Mouse (Mus musculus): Measurements from ENCODE around the gene Enpp4.

The Enpp4 gene

DNA sequence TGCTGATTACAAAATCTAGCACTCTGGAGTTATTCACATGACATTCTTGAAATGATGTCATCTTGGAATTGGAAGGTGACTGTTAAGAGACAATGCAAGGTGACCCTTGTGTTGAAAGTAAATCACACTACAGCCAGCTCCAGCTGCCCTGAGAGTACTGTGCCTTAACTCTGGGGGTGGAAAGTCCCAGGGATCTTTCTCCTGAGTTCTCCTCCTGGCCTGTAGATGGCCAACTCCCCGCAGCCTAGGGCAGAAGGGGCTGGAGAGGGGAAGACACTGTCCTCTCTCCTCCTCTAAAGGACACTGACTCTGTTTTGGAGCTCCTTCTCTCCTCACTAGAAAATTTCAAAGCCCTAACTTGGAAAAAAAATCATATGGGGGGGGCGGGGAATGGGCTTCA lies 14.1 kb downstream of the Enpp4 start:
- no peak for DNase-seq (ENCODE audit: extremely low read depth, low read depth)

DNA sequence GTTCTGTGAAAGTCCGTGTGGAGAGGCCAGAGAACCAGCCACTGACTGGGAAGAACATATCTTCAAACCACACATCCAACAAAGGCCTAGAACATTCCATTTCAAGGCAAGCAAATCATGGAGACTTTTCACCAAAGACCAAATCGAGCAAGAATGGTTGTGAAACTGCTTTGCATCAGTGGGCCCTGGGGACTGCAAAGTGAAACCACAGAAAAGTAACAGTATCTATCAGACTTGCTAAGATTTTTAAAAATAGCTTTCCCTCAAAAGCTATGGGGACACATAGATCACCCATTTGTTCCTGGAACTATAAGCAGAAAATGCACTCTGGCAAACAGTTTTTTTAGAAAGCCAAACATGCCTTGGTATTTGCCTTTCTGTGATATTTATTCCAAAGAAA lies 14.7 kb downstream of the Enpp4 start:
- no peak for DNase-seq (ENCODE audit: extremely low read depth, low read depth)

DNA sequence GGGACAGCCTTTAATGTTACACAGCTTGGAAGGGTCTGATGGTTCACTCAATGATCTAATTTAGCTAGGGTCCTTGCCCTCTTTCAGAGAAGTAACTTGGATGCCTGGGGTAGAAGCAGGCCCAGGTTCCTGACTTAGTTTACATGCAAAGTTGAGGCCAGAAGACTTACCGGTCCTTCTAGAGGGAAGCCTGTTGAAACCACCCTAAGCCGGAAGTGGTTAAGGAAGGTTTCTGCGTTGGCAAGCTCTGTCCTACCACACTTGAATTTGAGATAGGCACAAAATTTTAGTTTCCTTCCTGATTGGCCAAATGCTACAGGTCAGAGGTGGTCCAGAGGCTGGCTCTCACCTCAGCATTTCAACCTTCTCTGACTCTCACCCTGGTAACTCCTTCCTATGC lies 17.4 kb downstream of the Enpp4 start:
- no peak for DNase-seq (ENCODE audit: extremely low read depth, low read depth)

DNA sequence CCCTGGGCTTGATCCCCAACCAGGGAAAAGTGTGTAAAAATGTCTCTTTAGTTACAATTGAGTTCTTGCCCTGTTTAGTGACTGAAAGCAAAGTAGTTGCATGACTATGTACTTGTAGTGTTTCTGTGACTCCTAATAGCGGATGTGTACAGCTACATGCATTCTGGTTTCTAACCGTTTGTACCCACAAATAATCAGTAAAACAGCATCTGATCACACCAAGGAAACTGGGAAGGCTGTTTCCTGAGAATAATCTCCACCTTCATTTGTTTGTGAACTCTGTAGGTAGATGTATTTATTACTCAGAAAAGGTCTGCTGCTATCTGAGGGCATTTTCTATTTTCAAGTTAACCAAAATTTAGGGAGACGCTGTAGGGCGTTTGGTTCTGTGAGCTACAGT lies 22.5 kb downstream of the Enpp4 start:
- DNase-seq (ENCODE audit: extremely low read depth, low read depth), result peak; percentile 63

DNA sequence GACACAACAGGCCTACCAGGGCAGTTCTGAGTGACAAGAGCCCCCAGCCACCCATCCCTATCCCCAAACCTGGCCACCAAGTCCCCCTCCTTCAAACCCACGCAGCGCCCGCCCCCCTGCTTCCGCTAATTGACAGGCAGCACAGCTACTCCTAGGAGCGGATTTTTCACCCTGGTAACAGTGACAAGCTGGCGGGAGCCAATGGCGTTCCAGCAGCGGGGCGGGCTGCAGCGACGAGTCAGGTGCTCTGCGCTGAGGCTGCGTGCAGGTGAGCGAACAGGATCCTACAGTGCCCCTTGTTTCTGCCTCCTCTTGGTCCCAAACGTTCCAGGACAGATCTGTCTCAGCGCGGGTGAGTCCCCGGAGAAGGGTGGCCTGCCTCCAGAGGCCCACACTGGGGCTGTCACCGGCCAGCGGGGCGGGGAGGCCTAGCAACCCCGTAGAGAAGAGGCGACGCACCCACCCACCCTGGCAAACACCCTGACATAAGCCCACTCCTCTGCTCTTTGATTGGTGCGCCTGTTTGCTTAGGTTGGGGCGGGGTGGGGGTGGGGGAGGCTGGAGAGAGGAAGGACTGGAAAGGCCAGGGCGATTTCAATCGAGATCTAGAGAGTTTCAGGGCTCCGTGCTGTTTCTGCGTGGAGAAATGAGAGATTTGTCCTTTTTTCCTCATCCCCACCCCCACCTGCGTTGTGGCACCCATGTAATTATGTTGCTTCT lies 26.8 kb downstream of the Enpp4 start, which contains the start of gene Enpp5:
Enpp5 (plus strand) TSS at position 183 of the 720 bp plus-strand sequence.
- DNase-seq (ENCODE audit: extremely low read depth, low read depth), result peak; percentile 76

DNA sequence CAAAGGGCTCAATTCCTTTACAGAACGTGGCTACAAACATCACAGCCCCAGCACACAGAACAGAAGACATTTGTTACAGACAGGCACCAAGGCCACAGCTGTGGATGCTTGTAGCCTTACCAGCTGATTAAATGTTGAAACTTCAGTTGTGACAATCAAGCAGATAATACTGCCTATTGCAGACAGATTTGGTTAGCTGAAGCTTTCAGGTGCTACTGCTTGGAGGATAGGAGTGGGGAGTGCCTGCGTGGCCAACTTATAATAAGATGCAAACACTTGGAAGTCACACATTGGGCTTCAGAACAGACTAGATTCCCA lies 27.8 kb downstream of the Enpp4 start:
- no peak for DNase-seq (ENCODE audit: extremely low read depth, low read depth)

DNA sequence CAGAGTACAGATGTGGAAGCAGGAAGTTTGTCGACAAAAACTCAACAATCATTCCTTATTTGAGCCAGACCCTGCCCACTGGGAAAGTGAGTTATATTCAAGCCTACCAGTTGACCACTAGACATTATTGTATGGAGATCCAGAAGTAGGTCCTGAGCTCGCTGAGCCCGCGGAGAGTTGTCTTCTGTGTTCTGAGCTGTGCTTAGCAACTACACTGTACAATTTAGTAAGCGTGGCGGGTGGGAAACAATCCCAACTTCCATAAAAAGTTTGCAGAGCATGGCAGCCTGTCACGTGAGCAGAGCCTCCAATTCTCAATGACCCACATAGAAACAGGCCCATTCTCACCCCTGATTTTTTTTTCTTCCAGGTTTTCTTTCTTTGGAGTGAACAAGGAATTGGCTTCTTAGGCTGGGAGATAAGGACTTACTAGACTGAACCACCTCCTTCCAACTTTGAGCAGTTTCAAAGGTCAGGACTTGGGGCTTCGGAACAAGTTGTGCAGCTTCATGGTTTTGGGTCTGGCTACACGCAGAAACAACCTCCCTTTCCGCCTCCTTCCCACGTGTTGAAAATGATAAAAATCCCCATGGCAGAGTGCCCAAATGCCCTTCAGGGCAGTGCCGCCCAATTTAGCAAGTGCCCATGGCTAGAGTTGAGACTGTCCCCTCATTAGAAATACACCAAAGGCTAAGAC lies 28.3 kb downstream of the Enpp4 start:
- no peak for DNase-seq (ENCODE audit: extremely low read depth, low read depth)

DNA sequence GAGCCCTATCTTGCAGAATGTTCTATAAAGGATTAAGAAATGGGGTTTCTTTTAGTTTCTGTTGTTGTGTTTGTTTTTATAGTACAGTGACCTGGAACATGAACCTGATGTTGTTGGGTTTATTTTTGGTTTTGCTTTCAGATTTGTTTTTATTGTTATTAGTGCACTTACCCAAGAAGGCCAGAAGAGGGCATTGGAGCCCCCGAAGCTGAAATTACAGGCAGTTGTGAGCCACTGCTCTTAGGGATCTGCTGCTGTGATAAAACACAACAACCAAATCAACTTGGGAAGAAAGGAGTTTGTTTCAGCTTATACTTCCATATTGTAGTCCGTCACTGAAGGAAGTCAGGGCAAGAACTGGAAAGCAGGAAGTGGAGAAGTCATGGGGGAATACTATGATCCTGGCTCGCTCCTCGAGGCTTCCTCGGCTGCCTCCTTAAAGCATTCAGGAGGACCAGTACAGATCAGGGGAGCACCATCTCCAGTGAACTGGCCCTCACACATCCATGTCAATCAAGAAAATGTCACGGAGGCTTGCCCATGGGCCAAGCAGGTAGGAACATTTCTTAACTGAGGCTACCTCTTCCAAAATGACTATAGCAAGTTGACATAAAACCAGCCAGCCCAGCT lies 29.4 kb downstream of the Enpp4 start:
- DNase-seq (ENCODE audit: extremely low read depth, low read depth), result peak; percentile 56

DNA sequence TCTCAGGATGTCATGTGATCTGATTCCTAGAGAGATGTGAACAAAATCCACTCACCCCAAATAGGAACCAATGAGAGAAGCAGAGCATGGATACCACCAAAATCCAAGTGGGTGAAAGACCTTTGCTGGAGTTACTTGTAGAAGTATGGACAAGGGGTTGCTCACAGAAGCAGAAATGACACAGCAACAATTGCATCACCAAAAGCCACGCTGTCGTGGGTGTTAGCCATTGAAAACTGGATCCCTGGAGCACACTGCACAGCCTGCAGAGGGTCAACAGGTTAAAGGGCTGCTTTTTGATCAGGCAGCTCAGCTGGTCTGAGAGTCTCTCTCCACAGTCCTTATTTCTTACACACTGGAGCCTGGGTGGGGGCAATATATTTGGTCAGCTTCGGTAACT lies 30.0 kb downstream of the Enpp4 start:
- DNase-seq (ENCODE audit: extremely low read depth, low read depth), result no peak

DNA sequence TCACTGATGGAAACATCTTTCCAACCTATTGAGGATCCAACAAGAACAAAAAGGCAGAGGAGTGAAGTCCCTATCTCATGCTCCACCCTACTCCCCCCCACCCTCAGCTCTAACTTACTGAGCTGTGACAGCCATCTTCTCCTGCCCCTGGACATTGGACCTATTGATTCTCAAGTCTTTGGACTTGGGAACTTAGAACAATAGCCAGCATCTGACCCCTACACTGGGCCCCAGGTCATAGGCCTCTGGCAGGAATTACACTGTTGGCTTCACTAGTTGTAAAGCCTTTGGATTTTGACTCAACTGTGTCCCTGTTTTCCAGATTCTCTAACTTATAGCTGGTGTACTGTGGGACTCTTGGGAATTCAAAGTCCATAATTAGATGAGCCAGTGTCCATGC lies 33.9 kb downstream of the Enpp4 start:
- DNase-seq (ENCODE audit: extremely low read depth, low read depth), result no peak

DNA sequence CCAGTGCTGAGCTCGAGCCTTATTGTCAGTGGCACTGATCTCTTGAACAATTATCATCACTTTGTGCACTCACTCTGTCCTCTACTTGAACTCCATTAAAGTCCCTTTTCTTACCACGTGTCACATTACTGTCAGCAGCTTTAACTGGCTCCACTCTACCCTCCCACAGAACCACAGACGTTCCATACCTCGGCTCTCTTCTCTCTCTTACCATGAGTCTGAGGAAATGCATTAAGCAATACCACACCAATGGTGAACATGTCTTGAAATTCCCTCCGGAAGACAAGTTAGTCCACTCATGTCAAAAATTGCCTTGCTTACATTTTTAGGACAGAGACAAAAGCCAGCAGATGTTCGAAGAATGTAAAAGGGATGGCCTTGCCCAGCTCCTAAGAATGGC lies 36.7 kb downstream of the Enpp4 start:
- DNase-seq (ENCODE audit: extremely low read depth, low read depth), result no peak

DNA sequence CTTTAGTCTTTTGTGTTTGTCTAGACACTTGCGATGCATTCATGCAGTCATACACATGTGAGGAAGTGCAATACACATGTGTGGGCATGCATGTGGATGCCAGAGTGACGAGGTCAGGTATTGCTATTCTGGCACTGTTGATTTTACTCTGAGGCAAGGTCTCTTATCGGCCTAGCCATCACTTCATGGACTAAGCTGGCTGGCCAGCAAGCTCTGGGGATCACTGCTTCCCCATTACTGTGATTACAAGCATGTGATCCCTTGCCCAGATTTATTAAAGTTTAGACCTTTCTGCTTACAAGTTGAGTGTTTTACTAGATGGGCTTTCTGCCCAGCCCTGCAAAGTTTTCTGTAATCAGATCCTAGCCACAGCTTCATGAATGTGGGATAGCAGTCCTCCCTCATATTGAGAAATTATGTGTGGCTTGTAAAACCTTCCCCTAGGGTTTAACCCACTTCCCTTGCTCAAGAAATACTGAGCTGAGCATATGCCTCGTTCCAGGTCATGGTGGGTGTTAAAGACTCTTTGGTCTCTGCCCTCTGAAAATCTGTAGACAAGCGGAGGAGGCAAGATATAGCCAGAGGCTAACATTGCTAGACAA lies 44.2 kb downstream of the Enpp4 start:
- no peak for DNase-seq (ENCODE audit: extremely low read depth, low read depth)

DNA sequence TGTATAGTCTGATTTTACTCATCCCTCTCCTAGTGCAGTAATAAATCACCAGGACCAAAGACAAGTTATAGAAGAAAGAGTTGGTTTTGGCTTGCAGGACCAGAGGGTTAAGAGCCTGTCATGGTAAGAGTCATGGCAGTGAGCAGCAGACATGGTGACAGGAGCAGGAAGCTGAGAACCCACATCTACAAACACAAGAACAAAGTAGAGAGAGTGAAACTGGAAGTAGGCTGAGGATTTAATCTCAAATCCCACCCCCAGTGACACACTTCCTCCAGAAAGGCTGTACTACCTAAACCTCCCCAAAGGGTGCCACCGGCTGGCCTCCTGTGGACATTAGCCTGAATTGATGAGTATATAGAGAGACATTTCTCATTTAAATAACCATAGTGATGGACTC lies 44.8 kb downstream of the Enpp4 start:
- DNase-seq (ENCODE audit: extremely low read depth, low read depth), result no peak

DNA sequence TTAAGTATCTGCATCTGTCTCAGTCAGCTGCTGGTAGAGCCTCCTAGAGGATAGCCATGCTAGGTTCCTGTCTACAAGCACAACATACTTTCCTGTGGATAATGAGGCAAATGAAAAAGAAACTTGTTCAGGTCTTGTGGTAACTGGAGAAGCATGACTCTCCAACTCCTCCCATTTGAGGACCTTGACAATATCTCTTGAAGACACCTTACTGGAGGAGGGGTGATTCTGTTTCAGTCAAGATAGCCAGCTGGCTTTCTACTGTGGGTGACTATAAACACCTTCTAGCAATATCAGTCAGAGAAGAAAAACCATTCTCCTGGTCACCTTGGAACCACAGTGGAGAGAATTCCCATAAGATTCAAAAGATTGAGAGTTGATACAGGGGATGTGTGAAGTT lies 47.5 kb downstream of the Enpp4 start:
- no peak for DNase-seq (ENCODE audit: extremely low read depth, low read depth)

DNA sequence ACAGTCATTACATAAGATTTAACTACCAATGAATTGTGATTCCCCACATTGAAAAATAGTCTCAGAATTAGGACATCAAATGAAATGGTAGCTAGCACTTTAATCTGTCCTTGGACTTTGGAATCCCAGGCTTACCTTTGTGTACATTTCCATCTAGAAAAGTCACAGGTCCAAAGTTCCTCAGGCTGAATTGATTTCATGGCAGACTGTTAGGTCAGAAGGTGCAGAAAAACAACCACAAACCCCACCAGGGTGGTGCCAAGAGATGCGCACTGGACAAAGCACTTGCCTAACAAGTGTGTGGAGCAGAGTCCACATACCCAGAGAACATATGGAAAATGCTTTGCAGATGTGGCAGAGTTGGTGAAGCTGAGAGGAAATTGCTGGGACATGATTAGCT lies 48.5 kb downstream of the Enpp4 start:
- no peak for DNase-seq (ENCODE audit: extremely low read depth, low read depth)

DNA sequence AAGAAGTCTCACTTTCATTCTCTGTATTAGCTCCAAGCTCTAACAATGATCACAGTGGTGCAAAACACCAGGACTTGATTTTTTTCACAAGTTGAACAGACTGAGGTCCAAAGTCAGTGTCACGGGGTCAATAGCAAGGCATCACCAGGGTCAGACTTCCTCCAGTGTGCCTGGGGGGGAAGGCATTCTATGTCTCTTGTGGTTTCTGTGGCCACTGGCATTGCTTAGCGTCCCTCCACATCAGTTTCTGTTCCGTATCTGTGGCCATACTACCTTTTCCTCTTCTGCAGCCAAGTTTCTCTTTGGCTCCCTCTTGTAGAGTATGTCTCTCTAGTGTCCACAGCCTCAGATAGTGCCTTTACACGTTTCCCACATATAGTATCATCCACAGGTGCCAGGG lies 52.2 kb downstream of the Enpp4 start:
- DNase-seq (ENCODE audit: extremely low read depth, low read depth), result no peak

Data from MEL-GATA-1-ER (cell line).